Mouse (Mus musculus) bone marrow macrophage, adult 2 months (primary cell): Measurements from ENCODE around the gene H1fx.

Experiments
- CTCF ChIP-seq: IDR thresholded peaks from 2 replicates; pipeline ENCODE4 v1.5.1; 2012; ENCODE audit warnings: low read depth, mild to moderate bottlenecking, low read length, moderate library complexity
- POLR2A ChIP-seq: IDR thresholded peaks from 2 replicates; pipeline ENCODE4 v1.6.1; 2012; ENCODE audit warnings: mild to moderate bottlenecking, low read depth, low read length, borderline replicate concordance

GRCm38 (mm10) chr6:87981547-87982256 lies at the start of gene H1fx:
- TF ChIP-seq CTCF: no peak
- TF ChIP-seq POLR2A: no peak
